Mouse (Mus musculus): Measurements from ENCODE around the gene Ep400.
A peak's percentile ranks its signal among the peaks of the same experiment; 100 is the strongest.
"Not testable (repeated sequence)": the region's sequence is repeated elsewhere in the genome, so short reads cannot be mapped to it uniquely, and the experiment has no call there.

Ep400 gene

DNA sequence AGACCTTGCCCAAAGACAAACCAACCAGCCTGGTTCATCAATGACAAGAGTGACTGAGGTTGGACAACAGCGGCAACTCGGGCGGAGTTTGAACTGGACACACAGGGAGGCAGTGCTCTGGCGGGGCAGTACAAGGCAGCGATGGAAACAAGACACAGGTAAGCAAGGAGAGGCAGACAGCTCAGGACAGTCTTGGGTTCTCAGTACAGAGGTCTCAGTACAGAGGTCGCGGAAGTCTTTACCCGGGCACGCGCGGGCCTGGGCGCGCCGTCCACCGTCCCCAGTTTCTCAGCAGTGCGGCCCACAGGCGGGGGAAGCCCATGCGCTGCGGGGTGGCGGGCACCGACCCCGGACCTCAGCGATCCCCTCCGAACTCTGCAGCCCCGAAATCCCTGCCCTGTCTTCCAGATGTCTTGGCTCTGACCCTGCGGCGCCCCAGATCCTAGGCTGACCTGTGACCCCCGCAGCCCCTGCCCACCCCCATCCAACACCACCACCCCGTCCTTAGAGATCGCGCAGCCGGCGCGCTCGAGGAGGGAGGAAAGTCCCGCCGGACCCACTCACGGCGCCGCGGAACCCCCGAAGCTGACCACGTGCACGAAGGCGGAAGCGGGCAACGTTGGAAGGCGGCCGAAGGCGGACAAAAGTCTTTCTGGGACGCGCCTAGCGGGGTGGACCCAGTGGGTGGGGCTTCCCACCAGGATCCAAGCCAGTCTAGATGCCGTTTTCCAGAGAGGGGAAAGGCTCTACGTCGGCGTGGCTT is 9.7 kb upstream of the Ep400 start, which contains the start of gene Pus1:
Pus1 (minus strand) TSS at position 662 of the 763 bp plus-strand sequence.
- peak; percentile 88 for DNase-seq (ENCODE audit: extremely low spot score, low spot score)

DNA sequence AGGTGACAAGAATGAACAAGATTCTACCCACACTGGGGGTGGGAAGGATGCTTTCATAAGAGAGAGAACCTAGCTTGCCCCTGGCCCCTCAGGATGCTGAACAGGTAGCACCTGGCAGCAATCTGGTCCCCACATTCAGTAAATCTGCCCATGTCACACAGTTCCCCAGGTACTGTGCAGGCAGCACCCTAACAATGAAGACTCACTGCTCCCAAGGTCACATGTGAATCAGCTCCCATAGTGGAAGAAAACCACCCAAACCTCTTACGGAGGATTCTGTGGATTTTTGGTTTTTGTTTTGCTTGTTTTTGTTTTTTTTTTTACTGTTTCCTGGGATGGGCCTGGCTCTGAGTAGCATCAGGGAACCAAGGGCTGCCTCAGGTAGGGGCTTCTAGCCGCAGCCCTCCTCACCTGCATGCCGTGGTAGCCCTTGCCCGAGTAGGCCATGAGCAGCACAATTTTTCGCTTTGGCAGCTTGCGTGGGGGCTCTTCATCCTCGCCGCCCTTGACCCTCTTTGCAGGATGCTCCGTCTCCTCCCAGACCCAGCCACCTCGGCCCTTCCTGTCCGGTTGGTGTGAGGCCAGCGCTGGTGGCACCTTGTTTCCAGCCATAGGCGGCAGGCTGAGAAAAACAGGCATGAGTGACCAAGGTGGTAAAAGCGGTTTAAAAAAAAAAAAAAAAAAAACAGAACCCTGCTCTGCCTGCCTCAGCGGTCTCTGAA is 8.9 kb upstream of the Ep400 start:
- DNase-seq (ENCODE audit: extremely low spot score, low spot score) = no peak

DNA sequence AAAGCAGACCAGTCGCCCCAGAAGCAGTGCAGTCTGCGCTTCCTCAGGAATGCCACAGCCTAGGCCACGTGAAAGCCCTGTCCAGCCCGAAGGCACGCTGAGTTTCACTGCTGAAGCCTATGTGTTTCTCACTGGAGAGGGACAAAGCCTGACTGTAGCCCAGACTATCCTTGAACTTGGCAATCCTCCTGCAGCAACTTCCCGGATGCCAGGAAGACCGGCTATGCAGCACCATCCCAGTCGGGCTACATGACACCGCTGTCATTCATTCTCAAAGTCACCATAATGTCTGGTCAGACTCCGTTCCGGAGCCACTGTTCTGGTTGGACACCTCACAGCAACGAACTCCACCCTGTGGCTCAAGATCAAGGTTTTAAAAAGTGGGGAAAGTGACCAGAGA is 7.7 kb upstream of the Ep400 start:
- no peak for DNase-seq (ENCODE audit: extremely low spot score, low spot score)

DNA sequence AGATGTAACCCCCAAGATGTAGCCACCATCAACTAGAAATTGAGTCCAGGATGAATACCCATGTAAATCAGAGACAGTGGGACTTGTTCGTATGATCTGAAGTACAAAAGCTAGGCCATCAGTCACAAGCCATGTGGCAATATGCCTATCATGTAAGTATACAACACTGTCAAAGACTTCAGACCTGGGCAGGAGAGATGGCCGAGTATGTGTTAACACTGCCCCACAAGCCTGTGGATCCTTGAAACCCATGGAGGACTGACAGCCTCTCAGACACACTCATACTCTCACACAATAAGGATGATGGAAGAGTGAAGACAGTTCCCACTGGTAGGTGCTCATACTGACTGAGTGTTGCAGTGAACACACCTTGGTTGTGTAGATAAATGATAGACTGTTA is 5.6 kb upstream of the Ep400 start:
- no peak for DNase-seq (ENCODE audit: extremely low spot score, low spot score)

DNA sequence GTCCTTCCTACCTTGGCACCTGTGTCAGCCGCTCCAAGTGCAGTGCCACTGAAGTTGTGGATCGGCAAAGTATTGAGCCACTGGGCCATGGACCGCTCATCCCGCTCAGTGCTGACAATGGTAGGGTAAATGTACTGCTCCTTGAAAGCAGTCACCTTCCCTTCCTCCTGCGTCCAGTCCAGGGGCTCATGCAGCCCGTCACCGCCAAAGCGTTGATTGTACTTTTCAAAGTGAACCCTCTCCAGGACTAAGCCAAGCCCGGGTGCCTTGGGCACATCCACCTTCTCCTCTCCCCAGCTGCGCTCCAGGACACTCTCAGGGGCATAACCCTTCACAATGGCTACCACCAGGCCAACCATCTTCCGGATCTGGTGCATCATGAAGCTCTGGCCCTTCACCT is 4.0 kb upstream of the Ep400 start:
- DNase-seq (ENCODE audit: extremely low spot score, low spot score) = no peak

DNA sequence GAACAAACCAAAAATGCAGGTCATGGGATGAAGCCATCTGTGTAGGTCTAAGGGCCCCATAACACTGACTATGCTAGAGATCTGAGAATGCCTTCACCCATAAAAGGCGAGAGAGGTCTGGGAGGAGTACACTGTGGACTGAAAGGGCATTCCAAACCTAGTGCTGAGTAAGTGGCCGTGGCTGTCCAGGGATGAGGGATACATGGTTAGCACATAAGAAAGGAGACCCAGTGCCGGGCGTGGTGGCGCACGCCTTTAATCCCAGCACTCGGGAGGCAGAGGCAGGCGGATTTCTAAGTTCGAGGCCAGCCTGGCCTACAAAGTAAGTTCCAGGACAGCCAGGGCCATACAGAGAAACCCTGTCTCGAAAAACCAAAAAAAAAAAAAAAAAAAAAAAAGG is 2.4 kb upstream of the Ep400 start:
- DNase-seq (ENCODE audit: extremely low spot score, low spot score) = not testable (repeated sequence)

DNA sequence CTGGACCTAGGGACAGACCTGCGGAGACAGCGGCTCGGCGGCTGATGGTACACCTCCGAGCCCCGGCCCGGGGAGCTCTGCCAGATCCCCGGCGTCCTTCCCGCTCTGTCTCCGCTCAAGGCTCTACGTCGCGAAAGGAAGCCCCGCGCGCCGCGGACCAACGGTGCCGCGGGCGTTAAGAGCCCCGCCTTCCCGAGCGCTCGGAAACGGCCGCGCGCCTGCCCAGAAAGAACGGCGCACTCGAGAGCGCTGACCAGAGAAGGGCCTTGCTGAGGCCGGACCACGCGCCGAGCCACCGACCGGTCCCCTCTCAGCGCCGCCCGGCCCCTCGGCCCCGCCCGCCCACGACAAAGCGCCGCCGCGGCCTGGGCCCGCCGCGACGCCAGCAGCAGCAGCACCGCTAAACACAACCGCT is 479 bp downstream of the Ep400 start:
- no peak for DNase-seq (ENCODE audit: extremely low spot score, low spot score)

DNA sequence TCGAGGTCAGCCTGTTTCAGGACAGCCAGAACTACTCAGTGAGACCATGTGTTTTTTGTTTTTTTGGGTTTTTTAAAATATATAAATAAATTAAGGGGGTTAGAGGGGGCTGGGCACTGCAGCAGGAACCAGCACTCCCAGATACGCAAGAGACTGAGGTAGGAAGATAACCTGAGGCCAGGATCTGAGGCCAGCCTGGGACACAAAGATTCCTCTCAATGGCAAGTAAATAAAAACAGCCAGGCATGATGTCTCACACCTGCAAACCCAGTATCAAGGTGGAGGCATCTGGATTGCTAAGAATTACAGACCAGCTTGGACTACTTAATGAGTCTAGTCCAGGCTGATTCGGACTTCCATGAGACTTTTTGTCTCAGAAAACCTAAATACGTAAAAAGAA is 1.2 kb downstream of the Ep400 start:
- no peak for DNase-seq (ENCODE audit: extremely low spot score, low spot score)

DNA sequence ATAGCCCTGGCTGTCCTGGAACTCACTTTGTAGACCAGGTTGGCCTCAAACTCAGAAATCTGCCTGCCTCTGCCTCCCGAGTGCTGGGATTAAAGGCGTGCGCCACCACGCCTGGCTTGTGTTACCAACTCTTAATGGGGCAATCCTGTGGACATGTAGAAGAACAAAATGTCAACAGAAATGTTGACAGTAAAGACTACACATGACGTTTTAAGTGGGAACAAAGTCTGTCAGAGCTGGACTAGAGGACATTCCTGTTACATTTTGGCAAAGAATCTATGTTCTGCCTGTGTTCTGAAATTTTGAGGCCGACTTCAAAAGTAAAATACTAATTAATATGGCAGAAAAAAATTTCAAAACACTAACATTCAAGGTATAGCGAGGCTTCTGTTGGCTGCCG is 6.6 kb downstream of the Ep400 start:
- no peak for DNase-seq (ENCODE audit: extremely low spot score, low spot score)

DNA sequence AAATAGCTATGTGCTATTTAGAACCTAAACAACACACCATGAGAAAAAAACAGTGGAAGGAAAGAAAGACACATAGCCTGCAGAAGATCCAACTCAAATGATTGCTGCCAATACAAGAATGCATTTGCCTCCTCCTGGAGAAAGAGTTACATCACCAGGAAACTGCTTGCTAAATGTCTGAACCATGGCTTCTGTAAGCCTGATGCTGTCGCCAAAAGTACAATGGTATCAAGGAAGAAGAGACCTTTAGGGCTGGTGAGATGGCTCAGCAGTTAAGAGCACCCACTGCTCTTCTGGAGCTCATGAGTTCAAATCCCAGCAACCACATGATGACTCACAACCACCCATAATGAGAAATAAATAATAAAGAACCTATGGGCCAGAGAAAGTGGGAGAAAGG is 25.5 kb downstream of the Ep400 start:
- no peak for DNase-seq (ENCODE audit: extremely low spot score, low spot score)

DNA sequence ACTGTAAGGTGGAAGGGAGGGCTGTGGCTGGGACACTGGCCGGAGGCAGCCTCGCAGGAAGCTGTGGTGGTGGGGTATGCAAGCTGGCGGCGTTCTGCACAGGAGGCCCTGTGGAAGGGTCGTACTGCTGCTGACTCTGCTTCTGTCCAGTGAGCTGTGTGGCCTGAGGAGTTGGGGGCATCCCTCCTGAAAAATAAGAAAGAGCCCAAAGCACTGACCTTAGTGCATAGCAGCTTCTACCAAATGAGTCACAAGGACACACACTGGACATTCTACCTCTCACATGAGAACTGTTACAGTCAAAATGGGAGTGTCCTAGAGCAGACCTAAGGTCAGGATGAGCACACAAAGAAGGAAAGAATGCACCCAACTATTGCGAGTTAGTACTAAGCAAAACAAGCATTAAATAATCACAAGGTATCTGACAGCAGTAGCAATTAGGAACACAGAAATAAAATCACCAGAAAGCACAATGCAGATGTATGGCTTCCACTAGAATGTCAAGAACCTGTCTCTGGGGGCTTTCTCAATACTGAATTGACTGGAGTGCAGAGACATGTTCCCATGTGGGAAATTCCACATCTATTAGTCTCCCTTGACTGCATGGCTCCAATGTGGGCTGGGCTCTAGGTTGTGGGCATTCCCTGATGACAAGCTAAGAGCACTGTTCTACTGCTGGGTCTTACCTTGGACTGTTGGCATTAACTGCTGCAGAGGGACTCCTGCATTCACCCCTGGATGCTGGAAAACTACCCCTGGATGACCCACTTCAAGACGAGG is 30.8 kb downstream of the Ep400 start:
- no peak for DNase-seq (ENCODE audit: extremely low spot score, low spot score)

DNA sequence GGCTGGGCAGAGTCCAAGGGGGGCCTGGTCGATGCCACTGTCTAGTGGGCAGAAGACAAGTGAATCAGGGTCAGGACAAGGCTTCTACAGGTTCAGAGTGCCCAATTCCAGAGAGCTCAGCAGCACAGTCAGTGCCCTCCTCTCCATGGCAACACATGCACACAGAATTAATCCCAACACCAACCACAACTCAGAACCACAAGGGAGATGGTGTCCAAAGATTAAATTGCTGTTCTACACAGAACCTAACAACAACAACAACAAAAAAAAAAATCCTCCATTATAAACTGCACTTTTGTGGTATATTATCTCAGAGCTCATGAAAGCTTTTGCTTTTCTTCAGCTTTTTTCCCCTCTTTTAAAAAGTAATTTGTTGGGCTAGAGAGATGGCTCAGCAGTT is 34.9 kb downstream of the Ep400 start:
- no peak for DNase-seq (ENCODE audit: extremely low spot score, low spot score)

DNA sequence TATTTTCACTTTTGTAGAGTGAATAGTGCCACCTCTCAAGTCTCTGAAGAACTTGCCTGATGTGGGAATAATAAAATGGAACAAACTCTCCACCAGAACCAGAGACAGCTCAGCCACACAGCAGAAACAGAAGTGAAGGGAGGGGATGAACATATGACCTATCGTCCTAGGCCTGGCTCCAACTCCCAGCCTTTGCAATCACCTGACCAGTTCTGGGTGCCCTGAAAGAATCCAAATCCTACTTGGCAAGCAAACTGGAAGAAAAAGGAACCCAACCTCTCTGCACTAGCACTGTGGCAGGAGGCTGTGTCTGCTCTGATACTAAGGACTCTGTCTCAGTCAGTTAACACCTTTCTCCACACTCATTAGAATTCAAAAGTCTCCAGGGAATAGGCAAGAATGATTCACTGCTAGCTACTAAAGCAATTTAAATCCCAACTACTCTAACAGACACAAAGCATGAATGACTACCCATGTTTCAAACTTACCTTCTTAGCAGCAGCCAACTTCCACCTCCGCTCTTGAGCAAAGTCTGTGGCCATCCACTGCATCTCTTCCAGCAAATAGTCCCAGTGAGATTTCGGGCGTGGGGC is 37.2 kb downstream of the Ep400 start:
- no peak for DNase-seq (ENCODE audit: extremely low spot score, low spot score)

DNA sequence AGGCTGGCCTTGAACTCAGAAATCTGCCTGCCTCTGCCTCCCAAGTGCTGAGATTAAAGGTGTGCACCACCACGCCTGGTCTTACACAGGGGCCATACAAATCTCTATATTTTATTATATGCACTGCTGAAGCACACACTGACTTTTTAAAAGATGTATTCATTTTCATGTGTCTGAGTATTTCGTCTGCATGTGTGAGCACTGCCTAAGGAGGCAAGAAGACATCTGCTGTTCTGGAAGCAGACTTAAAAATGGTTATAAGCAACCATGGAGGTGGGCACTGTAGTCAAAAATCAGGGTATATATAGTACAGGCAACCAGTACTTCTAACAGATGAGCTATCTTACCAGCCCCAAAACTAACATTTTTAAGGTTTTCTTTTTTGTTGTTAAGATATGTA is 39.3 kb downstream of the Ep400 start:
- no peak for DNase-seq (ENCODE audit: extremely low spot score, low spot score)

DNA sequence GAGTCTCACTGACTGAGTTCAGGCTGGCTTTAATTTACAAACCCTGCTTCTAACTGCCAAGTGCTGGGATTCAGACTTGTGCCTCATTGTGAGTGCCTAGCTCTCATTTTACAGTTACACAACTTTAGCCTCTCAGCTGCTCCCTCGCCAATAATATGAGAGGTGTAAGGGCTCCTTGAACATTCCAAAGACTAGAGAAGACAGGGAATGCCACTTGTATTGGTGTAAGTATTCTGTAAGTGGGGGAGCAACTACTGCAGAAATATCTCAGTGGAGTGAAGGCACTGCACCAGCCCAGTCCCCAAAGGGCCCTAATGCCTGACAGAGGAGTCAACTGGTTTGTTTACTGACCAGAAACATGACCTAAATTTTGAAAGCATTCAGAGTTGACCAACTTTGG is 42.7 kb downstream of the Ep400 start:
- DNase-seq (ENCODE audit: extremely low spot score, low spot score) = no peak

DNA sequence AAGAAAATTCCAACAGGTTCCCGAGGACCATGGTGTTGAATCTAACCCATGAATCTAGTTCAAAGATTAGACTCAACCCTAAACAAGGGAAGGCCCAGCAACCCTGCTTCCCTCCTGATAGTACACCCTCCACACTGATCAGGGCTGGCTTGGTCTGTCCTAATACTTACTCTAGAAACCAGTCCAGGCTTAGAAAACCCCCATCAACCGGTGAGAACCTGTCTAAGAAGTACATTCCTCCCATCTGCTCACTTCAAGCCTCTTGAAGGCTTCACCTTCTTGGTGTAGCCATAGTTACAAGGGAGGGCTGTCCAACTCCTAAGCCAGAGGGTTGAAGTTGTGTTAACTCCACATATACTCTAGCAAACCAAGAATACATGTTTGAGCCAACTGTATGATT is 47.0 kb downstream of the Ep400 start:
- no peak for DNase-seq (ENCODE audit: extremely low spot score, low spot score)

DNA sequence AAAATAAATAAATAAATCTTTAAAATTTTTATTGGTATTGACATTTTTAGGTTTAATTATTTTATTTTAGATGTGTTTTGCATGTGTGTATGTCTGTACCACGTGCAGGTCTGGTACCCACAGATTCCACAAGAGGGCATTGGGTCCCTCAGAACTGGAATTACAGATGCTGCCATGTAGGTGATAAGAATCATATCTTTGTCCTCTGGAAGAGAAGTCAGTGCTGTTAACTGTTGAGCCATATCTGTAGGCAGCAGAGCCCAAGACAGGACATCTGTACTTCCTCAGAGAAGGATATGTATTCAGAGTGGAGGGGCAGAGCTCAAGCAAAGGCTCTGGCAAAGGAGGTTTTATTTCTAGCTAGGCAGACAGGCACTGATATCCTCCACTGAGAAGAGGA is 49.1 kb downstream of the Ep400 start:
- DNase-seq (ENCODE audit: extremely low spot score, low spot score) = not testable (repeated sequence)

DNA sequence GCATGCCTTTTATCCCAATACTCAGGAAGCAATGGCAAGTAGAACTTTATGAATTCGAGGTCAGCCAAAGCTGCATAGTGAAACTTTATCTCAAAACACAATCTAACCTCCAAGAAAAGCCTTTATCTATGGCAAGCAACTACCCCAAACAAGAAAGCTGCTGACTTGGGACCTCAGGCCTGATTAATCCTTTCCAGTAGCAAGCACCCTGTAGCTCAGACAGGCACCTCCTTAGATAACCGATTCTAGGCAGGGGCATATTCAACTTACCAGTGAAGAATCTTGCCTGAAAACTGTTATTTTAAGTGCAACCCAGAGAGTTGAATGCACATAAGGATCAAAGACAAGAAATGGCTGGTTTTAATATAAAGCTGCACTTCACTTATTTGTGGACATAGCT is 59.1 kb downstream of the Ep400 start:
- DNase-seq (ENCODE audit: extremely low spot score, low spot score) = no peak

DNA sequence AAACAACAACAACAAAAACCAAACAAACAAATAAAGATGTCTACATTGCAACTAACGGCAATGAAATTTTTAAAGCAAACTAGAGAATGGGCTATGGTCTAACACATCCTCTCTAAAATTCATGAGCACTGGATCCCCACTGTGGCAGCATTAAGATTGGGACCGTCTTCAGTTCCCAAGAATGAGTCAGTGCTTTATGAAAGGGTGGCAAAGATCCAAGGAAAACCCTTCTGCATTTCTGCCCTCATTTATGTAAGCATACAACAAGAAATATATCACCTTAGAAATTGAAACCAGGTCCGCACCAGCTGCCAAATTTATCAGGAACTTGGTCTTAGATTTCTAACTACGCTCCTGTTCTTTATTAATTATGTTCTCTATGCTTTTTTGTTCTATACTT is 61.3 kb downstream of the Ep400 start:
- DNase-seq (ENCODE audit: extremely low spot score, low spot score) = no peak

DNA sequence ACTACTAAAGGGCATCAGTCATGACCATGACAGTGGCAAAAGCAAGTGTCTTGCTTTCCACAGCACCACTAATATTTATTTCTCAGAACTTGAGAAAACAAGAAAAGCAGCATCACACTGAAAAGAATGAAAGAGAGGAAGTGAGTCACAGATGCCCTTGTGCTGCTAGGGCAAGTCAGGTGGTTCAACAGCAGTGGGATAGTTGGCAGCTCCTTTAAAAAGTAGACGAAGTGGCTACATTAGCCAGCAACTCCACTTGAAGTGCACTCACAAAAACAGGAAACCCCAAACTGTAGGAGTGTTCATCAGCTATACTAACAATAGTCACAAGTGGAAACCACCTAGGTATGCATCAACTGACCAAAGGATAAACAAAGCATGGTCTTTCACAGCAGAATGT is 66.5 kb downstream of the Ep400 start:
- DNase-seq (ENCODE audit: extremely low spot score, low spot score) = no peak

DNA sequence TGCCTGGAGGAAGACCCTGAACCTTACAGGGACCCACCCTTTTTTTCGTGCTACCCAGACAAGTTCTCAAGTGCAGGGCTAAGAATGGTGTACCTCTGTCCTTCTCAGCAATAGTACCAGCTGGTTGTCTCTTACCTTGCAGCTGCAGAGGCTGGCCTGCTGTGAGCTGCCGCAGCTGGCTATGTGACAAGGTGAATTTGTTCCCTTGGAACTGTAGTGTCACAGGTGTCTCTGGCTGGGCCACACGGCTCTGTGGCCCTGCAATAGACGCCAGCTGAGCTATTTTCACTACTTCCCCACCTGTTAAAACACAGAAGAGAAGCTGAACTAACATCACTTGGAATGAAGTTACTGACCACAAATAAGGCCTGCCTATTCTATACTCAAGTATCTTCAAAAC is 71.9 kb downstream of the Ep400 start:
- DNase-seq (ENCODE audit: extremely low spot score, low spot score) = no peak

DNA sequence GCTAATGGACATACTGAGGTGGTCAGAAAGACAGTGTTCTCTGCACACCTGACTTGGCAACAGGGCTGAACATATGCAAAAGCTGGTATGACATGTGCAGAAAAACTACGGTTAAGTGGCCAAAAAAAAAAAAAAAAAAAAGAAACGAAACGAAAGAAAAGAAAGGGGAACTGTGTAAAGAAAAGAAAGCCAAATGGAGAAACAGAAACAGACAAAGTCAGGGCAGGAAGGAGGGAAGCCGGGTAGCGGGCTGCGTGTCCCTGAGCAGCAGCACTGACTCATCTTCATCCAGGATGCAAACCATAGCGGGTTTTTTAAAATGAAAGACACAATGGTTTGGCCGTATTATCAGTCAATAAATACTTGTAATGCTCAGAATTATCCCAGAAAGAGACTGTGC is 88.5 kb downstream of the Ep400 start:
- DNase-seq (ENCODE audit: extremely low spot score, low spot score) = no peak

Measured in neural tube, embryonic 10.5 days (tissue).